Mouse (Mus musculus) heart, postnatal 14 days (tissue): ENCODE results near the gene Fn3krp. TPM values are rescaled to one million over a fixed set of nuclear protein-coding genes. Genes with fewer than 3 reads are reported as not detected.

Source experiments
- DNase-seq, 2 experiments: peaks; one replicate each; pipeline ENCODE4 v3.0.0; 2021 to 2022
- intact Hi-C: fragments of 180-260 bp; cut with DNase I; formaldehyde crosslinking; loops from one replicate; pipeline ENCODE4 v1.15.1; 2025
- microRNA-seq, 2 experiments: library from miRNA; unstranded; fragments of <30 nt; microRNA quantifications; one replicate each; pipeline ENCODE4 v1.2.0; 2021 to 2022
- total RNA-seq, 2 experiments: library from RNA; stranded (reverse); gene quantifications; 2 replicates each; pipeline ENCODE4 v1.2.3; 2021

Fn3krp gene
- total RNA-seq, 2 experiments from 2014 or later = 6.9 to 8.3 TPM

GRCm38 (mm10) chr11:121439686-121440292 lies 18.6 kb downstream of the Fn3krp start:
- intact Hi-C loops = no loop called here
- DNase-seq = no peak

GRCm38 (mm10) chr11:121441653-121442052 lies 20.5 kb downstream of the Fn3krp start:
- intact Hi-C loops = no loop called here

GRCm38 (mm10) chr11:121442076-121442475 lies 20.9 kb downstream of the Fn3krp start:
- DNase-seq = no peak
- intact Hi-C loops = no loop called here

More at GRCm38 (mm10) chr11:121441653-121442052, 20.5 kb downstream of the Fn3krp start:
- DNase-seq = no peak

GRCm38 (mm10) chr11:121451216-121451726 lies 30.1 kb downstream of the Fn3krp start:
- DNase-seq = no peak
- intact Hi-C loops = no loop called here

GRCm38 (mm10) chr11:121451753-121452635 lies 30.8 kb downstream of the Fn3krp start, which contains the start of gene Tbcd:
Gene Tbcd (plus strand): TSS chr11:121451949.
- intact Hi-C loops = no loop called here
- DNase-seq = peak; percentile 91 to 96

- DNase-seq = no peak
- intact Hi-C loops = no loop called here
Measured at GRCm38 (mm10) chr11:121457874-121458273, 36.7 kb downstream of the Fn3krp start.

- no peak for DNase-seq
- intact Hi-C loops = no loop called here
Measured at GRCm38 (mm10) chr11:121467408-121467807, 46.2 kb downstream of the Fn3krp start.

- DNase-seq = no peak
- intact Hi-C loops = loop anchor here (1.0 kb wide), 1 partner anchor 333 kb away; no protein-coding TSS in a partner anchor
Measured at GRCm38 (mm10) chr11:121474831-121475230, 53.6 kb downstream of the Fn3krp start.

GRCm38 (mm10) chr11:121475699-121476415 lies 54.7 kb downstream of the Fn3krp start:
- intact Hi-C loops = loop anchor here (1.0 kb wide), 1 partner anchor 332 kb away; no protein-coding TSS in a partner anchor

GRCm38 (mm10) chr11:121479476-121480203 lies 58.4 kb downstream of the Fn3krp start:
- no peak for DNase-seq
- intact Hi-C loops = no loop called here

More at GRCm38 (mm10) chr11:121475699-121476415, 54.7 kb downstream of the Fn3krp start:
- peak; percentile 78 to 83 for DNase-seq

Small RNAs within 50 kb of the gene (microRNA-seq; reads per million reads assigned to microRNA genes)
- gene Mir7236 = 0.54 to 1.1 reads per million in 2 experiments

Other genes starting within 250 kb of the Fn3krp start
- gene Hexdc, start 217.0 kb upstream of the Fn3krp start, total RNA-seq = 1 to 10 TPM; 9.4 to 9.5 TPM
- gene Ogfod3, start 216.7 kb upstream of the Fn3krp start, total RNA-seq = 10 to 100 TPM; 14.4 to 18.4 TPM
- 10 to 100 TPM; 10.1 to 12.1 TPM for gene Cybc1, start 192.1 kb upstream of the Fn3krp start, total RNA-seq
- 100 to 1,000 TPM; 102 to 103 TPM for gene Narf, start 184.1 kb upstream of the Fn3krp start, total RNA-seq
- 10 to 100 TPM; 19.9 to 23.7 TPM for gene Foxk2, start 161.4 kb upstream of the Fn3krp start, total RNA-seq
- 10 to 100 TPM; 42.0 to 43.6 TPM for gene Wdr45b, start 67.0 kb upstream of the Fn3krp start, total RNA-seq
- 1 to 10 TPM; 2.0 to 3.3 TPM for gene Rab40b, start 33.1 kb upstream of the Fn3krp start, total RNA-seq
- gene Fn3k, start 13.5 kb downstream of the Fn3krp start, total RNA-seq = 10 to 100 TPM; 22.2 to 23.0 TPM
- gene Tbcd, start 30.5 kb downstream of the Fn3krp start, total RNA-seq = 10 to 100 TPM; 13.9 to 14.3 TPM
- gene Zfp750, start 97.9 kb downstream of the Fn3krp start, total RNA-seq = not detected